Mouse (Mus musculus) c-Kit-positive CD71-negative TER-119-negative erythroid progenitor cells, embryonic 14.5 days (primary cell): ENCODE measurements at regions not wholly inside any gene's neighbourhood (a gene's known extent, or its start where the extent isn't known, plus 50 kb on each side); places are given as distances from the start of the nearest gene placed in this dataset.

Experiments
- DNase-seq: peaks from one replicate; pipeline ENCODE4 v3.0.0-alpha.2; 2013; ENCODE audit warnings: low read depth

DNA sequence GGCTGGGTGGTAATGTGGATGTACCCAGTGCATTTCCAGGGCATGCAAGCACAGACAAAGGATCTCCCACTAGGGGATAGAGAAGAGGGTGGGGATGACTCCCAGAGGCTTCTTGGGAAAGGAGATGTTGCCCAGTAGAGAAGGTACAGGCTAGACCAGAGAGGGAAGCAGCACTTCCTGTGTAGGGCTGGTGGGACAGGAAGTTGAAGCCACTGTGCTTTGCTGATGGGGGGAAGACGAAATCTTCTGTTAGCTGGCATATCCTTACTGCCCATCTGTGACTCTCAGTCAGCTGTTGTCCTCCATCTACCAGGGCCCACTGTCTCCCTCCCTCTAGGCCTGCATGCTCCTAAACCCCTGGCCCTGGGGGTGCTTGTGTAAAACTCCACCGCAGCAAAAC is 180.2 kb downstream of the Wdr11 start:
- no peak for DNase-seq

DNA sequence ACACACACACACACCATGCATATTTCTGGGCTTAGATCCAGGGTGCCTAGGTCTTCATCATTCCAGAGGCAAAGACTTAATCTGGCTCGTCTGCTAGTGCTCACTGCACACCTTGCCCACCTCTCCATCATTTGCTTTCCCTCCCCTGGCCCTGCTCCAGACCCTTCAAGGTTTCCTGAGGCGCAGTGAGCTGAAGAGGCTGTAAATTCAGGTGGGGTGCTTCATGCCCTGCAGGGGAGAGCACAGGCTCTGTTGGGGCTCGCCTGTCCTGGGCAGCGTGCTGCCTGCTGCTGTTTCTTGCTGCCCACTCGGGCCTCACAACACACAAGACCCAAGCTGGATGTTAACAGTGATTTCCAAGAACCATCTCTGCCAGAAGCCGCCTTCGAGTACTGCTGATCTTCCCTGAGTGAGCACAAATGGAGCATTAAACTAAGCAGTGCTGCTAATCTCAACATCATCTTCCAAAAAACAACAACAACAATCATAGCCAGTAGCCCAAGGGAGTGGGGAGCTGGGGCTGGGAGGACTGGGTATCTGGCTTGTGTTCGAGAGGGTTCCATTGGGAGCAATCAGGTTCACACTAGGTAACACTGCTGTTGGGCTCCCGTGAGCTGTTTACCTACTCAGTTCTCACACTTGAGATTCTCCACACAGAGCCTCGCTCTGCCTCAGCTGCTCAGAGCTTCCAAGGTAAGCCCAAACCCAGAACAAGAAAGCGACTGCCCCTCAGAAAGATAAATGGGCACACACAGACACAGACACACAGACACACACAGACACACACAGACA is 181.1 kb downstream of the Wdr11 start:
- no peak for DNase-seq

DNA sequence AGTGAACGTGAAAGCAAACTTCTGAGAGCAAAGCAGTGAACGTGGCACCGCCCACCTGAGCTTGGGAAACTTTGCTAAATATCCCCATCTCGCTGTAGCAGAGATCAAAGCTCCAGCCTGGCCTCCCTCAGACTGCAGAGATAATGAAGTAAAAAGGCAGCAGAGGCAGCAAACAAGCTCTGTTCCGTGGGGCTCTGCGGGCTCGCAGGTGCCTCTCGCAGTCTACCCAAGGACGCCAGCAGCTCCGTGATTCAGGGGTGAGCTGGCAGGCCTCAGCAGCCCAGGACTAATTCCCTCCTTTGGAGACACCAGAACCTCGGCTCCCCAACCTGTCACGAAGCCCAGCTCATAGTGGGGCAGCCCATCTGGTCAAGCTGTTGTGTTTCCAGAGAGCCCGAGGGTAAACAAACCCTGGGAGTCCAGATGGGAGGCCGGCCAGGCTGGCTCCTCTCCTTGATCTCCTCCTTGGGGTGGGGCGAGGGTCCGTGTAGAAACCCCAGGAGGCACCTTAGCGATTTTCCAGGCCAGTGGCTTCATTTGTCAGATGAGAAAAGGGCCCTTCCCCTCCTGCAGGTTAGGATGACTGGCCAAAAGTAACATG is 182.7 kb downstream of the Wdr11 start:
- no peak for DNase-seq

DNA sequence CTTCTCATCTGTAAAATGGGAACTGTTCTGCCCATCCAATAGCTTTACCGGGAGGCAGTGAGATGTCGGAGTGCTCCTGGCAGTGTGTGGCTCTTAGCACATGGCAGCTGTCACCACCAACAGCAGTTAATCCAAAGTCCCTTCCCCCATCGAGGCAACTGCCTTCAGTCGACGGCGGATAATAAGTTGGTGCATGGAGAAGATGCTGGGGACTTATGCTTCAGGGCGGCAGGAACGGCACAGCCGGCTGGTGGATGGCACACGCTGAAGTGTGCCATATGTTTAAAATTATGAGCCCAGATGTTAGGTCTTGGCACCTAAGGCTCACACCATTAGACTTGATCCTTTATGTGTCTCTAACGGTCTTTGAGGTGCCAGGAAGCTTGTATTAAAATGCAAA is 183.5 kb downstream of the Wdr11 start:
- DNase-seq: no peak

DNA sequence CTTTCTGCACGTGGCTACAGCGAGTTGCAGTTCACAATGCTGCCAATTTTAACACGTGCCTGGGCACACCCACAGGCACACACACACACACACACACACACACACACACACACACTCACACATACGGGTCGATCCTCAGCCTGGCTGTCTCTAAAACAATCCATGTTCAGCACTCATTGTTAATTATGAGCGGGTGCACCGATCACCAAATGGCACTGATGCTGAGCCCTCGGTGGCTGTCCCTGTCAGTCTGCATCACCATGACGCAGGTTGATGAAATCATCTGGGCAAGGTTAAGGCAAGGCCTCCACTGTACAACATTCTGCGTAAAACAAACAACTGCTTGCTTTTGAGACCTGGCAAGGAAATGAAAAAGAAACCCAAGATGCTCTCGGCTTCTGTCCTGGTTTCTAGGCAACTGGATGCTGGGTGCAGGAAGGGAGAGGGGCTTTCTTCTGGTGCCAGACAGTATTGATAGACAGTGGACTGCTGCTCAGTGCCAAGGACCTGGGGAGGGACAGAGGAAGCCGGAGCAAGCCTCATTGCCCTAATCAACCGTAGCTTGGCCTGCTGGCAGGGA is 187.3 kb downstream of the Wdr11 start:
- DNase-seq: no peak

DNA sequence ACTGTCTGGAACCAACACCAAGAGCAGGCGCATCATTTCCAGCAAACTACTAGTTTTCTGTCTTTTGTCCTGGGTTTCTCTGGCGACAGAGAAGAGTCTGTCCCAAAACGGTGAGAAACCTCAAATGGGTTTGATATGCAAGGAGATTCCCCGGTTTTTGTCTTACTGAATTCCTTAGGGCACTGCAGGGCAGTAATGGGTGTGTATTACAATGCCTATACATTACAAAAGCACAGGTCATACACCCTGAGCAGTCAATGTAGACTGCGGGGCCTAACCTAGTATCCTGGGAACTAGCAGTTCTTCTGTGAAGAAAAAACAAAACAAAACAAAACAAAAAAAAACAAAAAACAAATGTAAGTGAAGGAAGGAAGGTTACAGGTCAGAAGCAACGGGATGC is 188.3 kb downstream of the Wdr11 start:
- no peak for DNase-seq

DNA sequence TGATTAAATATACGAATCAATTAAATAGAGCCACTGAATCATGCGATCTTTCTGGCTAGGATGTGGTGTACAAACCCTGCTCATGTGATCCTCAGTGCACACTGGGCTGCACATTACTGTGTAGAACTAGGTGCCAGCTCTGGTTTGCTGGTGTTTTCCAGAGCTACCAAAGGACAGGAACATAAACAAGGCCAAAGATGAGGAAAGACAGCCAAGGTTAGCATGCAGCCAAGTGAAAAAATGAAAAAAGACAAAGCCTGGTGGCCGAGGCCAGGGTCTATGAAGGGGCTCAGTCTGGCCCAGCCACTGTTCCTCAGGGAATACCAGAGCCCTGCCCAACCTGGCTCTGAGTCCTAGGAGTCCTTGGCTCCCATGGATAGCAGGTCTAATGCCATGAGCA is 190.1 kb downstream of the Wdr11 start:
- DNase-seq: no peak

DNA sequence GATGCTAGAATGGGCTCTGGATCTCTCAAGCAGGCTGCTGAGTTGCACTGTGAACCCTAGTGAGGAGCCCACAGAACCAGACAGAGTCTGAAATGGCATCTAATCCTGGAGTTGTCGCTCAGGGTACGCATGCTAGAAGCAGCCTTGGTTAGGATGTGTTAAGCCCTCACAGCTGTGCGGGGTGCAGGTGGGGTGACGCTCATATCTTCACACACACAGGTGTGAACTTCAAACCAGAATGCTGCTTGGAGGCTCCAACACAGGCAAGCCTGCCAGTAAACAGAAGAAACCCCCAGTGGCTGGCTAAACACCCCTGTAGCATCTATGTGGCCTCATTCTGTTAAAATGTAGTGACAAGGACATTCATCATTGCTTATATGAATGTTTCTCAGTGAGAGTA is 193.3 kb downstream of the Wdr11 start:
- DNase-seq: no peak

DNA sequence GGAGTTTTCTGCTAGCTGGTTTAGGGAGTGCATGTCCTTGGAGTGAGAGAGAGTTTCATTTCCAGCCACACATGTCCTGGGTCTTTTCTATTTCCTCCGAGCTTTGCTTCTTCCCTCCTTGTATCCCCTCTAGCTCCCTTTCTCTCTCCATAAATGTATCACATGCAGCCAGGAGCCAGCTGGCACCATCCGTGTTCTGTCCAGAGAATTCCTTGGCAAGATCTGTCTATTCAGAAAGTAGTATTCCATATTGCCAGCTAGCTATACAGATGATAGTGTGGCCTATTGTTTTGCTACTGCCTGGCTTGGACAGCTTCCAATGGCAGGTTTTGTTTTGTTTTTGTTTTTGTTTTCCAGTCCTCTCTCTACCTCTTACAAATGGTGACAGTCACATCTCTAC is 195.3 kb downstream of the Wdr11 start:
- no peak for DNase-seq

DNA sequence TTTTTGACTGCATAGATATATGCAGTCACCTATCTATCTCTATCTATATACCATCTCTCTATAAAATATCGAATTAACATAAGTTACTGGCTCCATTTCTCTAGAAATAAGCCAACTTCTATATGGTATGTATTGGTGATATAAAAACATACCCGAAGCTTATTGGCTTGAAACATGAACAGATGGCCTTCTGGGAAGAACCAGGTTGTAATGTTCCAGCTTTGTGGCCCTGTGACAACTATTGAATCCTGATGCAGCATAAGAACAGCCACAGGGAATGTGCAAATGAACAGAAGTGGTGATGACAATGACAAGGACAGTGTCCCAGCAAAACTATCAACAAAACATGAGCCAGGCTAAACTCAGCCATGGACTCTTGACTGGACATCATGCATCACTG is 196.1 kb downstream of the Wdr11 start:
- no peak for DNase-seq

DNA sequence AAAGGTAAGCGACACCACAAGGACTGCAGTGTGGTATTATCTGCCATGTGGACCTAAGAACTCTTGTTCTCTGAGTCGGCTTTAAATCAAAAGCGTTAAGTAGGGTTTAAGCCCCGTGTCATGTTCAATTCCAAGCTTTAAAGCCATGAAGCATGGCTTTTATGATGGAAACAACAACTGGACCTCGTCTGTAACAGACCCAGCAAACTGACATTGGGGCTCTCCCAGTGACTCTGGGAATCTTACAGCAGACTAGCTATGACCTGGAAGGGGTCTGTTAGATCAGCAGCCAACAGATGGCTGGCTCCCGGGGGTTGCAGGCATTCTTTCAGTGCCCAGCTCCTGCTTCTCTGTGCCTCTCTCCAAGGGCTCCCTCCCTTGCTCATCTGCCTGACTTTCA is 197.8 kb downstream of the Wdr11 start:
- no peak for DNase-seq

DNA sequence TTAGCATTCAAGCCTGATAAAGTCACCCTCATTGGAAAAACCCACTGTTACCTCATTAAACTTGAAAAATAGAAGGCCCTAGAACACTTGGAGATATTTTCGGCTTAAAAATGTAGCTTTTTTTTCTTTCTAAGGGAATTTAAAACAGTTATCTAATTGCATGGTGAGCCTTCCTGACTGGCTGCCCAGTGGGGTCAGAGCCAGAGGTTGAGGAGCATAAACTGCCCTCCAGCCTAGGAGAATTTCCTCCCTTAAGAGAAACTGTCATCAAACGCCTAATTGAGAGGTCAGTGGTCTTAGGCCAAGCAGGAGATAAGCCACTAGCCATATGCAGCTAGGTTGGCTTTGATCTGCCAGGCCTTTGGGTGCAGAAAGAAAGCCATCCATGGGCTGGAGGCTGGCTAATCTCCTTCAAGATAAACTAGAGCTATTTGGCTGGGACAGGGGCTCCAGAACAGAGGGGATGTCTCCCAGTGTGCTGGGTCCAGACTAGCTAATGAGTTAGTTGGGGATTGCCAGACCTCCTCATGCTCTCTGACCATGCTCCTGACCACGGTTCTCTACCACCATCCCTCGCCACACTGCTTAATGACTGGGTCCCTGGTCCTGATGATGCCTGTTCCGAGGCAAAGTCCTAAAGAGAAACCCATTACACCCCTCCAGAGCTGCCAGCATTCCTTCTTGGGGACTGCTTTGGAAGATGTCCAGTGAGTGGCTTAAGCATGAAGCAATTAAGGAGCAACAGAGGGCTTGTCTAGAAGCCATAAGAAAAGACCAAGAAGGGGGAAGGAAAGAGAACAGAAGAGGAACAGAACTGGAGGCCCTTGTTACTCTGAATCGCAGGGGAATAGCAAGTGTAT is 199.2 kb downstream of the Wdr11 start:
- DNase-seq: no peak

DNA sequence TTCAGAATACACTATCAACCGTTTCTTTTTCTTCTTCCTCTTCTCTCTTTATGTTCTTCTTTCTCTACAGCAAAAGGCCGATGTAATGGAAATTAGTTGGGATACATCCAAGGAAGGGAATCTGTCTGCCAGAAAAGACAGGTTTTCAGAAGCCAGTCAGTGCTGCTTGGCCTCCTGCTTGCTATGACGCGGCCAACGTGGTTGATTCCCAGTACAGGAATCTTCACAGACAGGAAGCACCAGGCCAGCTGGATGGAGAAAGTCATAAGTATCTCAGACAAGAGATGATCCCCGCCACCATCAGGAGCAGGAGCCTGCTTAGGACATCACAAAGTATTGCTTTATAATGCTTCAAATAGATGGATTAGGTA is 199.8 kb downstream of the Wdr11 start:
- no peak for DNase-seq

DNA sequence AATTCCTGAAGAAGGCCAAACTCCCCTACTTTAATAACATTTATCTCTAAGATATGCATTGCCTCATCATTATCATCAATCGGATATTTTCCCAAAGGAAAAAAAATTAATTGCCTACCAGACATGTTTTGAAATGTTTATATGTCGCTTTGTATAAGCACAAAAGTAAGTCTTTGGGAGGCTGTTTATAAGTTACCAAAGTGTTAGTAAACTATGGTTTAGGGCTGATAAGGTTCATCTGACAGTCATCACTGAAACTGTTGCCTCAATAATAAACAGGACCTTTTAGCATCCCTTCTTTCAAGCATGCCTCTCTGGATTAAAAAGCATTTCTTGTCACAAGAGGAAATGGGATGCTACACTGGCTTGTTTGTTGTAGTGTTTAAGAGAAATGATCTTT is 202.1 kb downstream of the Wdr11 start:
- no peak for DNase-seq

DNA sequence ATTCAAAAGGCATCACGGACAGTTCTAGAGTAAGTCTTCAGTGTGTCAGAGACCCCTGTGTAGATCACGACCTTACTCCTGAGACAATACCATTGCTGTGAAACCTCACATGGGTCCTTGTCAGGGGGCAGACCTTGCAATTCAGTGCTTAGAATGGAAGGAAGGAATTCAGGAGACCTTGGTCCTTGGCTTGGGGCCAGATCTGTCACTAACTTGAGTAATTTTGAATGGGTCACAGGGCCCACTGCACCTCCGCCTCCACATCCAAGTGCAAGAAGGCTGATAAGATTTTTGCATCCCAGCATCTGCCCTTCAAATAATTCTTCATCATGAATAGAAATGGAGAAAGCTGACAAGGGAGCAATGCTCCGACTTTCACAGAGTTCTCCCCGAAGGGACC is 202.6 kb downstream of the Wdr11 start:
- DNase-seq: no peak

DNA sequence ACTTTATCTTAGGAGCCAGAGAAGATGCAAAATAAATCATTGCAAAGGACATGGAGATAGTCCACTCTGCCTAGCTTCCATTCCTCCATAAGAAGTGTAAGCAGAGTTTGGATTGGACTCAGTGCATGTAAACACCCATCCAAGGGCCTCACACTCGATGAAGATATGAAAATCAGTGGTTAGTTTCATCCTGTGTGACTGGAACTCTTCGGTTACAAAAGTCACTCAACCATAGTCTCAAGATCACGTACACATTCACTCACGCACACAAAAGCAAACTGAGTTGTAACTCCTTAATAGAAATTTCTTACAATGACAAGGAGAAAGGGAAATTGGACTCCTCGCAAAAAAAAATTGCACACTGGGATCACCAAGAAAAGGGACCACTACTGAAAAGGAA is 206.9 kb downstream of the Wdr11 start:
- no peak for DNase-seq

DNA sequence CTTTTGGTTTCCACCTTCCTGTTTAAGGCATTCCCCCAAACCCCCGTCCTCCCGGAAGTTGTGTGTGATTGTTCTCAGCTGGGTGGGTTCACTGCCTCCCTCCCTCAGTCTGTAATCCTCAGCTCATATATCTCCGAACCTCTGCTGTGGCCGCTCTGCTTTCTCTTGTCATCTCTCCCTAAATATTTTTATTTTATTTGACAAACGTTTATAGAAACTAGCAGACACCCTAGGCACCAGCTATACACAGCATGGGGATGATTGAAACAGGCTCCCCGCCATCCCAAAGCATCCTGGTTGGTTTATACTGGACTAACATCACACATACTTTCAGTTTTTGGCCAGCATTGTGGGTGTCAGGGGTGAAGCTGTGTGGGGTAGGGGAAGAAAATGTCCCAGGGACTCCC is 208.8 kb downstream of the Wdr11 start:
- DNase-seq: no peak

DNA sequence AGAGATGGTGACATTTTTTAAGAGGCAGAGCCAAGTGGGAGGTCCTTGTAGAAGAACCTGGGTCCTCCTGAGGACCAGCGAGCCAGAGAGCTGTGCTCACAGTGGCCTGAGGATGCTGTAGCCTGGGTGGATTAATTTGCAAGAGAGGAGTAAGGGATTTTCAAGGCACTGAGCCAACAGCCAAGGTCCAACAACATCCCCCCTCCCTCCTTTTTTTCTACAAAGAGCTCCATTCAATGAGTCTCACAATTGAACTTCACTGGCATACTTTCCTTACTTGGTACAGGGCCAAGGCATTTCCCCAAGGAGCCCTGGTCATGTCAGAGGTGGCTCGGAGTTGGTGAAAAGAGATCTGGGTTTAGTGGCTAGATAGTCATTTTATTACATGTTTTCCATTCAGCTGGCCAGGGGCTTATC is 209.8 kb downstream of the Wdr11 start:
- DNase-seq: no peak

DNA sequence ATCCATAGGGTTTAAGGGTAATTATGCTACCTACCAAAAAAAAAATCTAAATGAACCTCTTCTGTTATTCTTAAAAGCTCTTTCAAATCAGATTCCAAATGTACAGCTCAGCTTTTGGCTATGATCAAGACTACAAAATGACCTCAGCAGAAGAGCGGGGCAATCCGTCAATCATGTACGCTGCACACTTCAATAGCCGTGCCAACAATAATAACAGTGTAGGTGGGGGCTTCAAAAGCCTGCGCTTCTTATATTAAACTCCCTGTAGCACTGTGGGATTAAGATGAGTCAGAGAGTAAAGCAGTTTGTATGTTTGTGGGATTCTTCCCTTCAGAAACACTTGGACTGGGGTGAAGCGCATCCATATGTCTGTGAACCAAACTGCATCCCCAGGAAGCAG is 210.5 kb downstream of the Wdr11 start:
- DNase-seq: no peak

DNA sequence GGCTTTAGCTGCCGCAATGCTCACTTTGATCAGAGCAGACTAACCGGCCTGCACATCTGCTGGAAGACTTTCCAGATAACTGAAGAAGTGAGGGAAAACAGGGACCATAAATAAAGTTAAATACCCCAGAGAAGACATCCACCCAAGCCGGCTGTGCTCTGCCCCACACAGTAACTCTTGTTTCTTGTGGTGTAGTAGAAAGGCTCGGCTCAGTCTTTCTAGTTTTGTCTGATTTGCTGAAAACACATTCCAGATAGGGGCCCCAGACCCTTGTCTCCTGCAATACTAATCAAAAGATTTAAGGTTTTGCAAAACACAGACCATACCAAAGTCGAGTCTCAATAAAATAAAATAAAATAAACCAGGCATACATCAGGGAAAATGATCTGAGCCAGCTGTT is 213.7 kb downstream of the Wdr11 start:
- no peak for DNase-seq

DNA sequence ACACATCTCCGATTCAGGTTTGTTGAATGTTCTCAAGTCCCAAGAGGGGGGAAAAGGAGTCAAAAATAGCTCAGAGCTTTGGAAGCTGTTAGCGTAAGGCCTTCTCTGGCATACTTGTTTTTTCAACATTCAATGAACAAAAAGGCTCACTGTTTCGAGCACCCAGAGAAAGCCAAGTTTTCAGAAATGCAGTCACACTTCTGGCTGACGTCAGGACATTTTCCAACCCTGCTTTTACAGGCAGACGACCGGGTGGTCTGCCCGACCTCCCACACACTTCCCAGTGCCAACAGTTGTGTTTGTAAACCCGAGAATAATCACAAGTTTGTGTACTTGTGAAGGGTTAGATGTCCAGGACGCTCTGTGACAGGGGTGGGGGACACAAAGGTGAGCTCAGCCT is 218.5 kb downstream of the Wdr11 start:
- DNase-seq: no peak

DNA sequence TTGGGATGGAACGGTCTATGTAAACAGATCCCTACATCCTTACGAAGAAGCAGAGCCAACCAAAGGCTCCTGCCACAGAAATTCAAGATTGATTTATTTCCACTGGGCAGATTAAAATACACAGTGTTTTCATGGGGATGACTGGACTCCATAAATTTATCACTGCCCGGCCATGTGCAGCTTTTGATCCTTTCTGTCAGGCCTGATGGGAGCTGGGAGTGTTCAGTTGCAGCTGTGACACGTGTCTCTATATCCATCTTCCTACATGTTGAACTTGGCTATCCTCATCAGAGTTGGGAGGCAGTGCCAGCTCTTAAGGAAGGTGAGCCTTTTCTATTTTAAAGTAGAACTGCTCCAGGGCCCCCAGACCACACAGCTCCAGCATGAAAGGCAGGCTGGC is 218.9 kb downstream of the Wdr11 start:
- no peak for DNase-seq
